Mouse (Mus musculus): ENCODE measurements around the gene Plekhm1. TPM values are rescaled to one million over a fixed set of nuclear protein-coding genes. Genes with fewer than 3 reads are reported as not detected.
"Not testable (repeated sequence)": the region's sequence is repeated elsewhere in the genome, so short reads cannot be mapped to it uniquely, and the experiment has no call there.

The Plekhm1 gene
- polyA plus RNA-seq (2015; fragmentation: Nextera tagmentation; extraction: Ambion mirVana) = 7.1 and 8.7 TPM in 2 replicates

DNA sequence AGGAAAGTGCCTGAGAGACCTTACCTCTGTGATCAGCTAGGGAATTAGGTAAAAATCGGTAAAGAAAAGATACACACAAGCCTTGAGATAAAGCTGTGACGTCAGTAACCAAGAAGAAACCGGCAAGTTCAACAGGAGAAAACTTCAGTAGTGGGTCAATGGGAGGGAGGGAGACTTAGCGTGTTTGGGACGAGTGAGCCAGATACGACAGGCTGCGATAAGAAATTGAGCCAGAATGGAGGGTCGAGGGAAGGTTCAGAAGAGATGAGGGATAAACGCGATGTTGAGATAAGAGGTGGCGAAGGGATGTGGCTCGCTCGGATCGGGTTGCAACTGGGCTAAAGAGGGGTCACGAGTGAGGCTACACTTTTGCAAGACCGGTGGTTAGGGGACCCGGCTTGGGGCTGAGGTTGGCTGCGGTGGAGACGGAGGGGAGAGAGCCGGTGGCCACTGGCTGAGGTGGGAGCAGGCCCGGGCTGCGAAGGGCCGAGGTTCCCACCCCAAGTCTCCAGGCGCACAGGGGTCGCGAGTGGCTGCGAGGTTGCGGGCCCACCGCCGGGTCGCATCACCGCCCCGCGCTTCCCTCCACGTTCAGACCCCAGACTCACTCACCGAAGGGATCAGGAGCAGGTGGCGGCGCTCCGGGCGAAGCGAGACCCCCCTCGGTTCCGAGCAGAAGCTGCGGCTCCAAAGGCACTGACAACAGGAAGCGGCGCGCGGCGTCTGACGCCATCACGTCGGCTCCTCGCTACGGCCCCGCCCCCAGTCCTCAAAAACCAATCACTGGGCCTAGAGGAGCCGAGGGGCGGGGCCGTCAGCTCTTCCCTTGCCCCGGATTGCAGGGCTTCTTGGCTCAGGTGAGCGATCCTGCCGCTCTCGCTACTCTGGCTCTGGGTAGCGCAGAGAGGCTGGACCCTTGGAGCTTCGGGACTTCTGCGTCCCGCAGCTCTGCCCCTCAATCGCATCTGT lies at the start of gene Plekhm1:
Gene Plekhm1 (minus strand): TSS at position 707 of the 969 bp plus-strand sequence.
- under 1% methylated on average over 66 of the region's 67 CpGs for WGBS
- peaks cover 15% of the 10 kb centered on the region for H3K4me1 ChIP-seq
- peak within 1 kb of the TSS; percentile 90 for H3K4me3 ChIP-seq
- H3K36me3 ChIP-seq = no peaks in the 10 kb centered on the region
- peak within 1 kb of the TSS; percentile 85 for H3K9ac ChIP-seq
- no peak within 1 kb of the TSS for H3K27ac ChIP-seq
- peak; percentile 97 for ATAC-seq (ENCODE audit: low FRiP score, low read depth)
- no peaks in the 10 kb centered on the region for H3K27me3 ChIP-seq
- H3K9me3 ChIP-seq = no peaks in the 10 kb centered on the region
- H3K4me2 ChIP-seq (replicated peaks) = peak within 1 kb of the TSS; percentile 93

DNA sequence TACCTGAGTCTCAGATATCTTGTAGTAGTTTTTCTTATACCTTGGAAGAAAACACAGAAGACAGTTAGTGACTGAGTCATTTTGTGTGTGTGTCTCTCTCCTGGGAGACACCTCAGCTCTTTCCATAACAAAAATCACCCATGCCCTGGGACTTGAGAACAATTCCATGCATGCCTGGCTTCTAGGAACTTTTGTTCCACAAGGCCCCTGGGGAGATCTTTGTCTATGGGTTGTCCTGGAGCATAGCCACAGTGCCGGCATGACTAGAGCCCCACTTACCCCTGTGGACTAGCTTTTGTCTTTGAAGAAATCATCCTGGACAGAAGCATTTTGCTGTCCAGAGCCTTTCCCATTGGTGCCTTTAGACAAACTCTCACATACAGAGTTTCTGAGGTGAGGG lies 38.6 kb upstream of the Plekhm1 start:
- not testable (repeated sequence) for ATAC-seq (ENCODE audit: low FRiP score, low read depth); H3K4me2 ChIP-seq (replicated peaks); H3K27me3 ChIP-seq

DNA sequence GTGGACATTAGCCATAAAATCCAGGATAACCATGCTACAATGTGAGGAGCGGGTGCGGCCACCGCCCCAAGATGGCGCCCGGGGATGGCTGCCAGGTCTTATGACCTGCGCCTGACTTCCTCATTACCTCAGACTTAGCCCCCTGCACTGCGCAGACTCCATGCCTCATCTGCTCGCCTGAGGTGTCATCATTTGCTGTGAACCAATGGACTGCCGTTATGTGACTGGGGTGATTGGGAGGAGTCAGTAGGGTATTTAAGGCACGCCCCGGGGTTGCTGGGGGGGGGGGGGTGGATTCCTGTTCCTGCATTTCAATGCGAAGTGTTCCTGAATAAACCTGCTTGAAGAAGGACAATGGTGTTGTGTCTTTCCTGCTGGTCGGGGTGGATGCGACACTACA lies 37.2 kb upstream of the Plekhm1 start:
- H3K4me3 ChIP-seq = not testable (repeated sequence)

More for the DNA sequence above, 38.6 kb upstream of the Plekhm1 start:
- 83% methylated on average over 1 of the region's 1 CpGs for WGBS
- H3K27ac ChIP-seq, H3K4me3 ChIP-seq, H3K9ac ChIP-seq, H3K4me1 ChIP-seq, H3K9me3 ChIP-seq, H3K36me3 ChIP-seq: not testable (repeated sequence)

DNA sequence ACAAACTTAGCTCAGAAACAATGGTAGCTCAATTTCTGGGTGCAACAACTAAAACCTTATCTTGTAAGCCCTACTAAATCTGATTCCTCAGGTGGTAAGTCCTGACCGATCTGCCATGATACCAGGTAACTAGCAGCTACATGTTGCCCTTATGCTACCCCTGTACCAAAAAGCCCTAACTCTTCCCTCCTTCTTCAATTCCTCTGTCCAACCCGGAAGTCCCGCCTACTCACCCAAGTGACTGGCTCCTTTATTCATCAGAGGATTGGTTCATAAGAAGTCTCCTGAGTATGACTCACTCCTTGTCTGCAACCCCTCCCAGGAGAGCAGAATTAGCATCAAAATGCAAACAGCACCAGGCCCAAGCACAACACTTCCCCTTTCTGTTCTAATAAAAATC lies 31.2 kb upstream of the Plekhm1 start:
- no peaks in the 10 kb centered on the region for H3K36me3 ChIP-seq
- ATAC-seq (ENCODE audit: low FRiP score, low read depth) = no peak
- no peaks in the 10 kb centered on the region for H3K27me3 ChIP-seq
- no peak overlapping the region for H3K4me3 ChIP-seq
- 89% methylated on average over 3 of the region's 3 CpGs for WGBS
- no peak overlapping the region for H3K27ac ChIP-seq
- no peaks in the 10 kb centered on the region for H3K4me1 ChIP-seq
- H3K9me3 ChIP-seq = no peaks in the 10 kb centered on the region
- H3K9ac ChIP-seq = no peak overlapping the region
- H3K4me2 ChIP-seq (replicated peaks) = no peak overlapping the region

More for the DNA sequence above, 37.2 kb upstream of the Plekhm1 start:
- WGBS = 91% methylated on average over 14 of the region's 14 CpGs
- H3K36me3 ChIP-seq; H3K9me3 ChIP-seq; H3K4me2 ChIP-seq (replicated peaks); H3K4me1 ChIP-seq; ATAC-seq (ENCODE audit: low FRiP score, low read depth); H3K27me3 ChIP-seq; H3K27ac ChIP-seq; H3K9ac ChIP-seq: not testable (repeated sequence)

DNA sequence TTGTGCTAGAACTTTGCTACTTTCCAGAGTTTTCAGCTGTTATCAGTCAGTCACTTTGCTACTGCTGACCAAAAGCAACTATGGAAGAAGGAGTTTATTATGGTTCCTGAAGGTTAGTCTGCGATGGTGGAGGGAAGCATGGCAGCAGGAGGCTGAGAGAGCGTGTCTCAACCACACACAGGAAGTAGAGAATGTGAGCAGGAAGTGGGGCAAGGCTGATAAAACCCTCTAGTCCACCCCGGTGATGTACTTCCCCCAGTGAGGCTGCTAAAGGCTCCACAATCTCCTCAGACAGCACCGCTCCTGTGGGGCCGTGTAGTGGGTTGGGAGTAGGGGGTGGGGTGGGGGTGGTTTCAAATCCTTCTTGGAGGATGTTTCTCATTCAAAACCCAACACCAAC lies 23.8 kb upstream of the Plekhm1 start:
- H3K9ac ChIP-seq = no peak overlapping the region
- no peak for ATAC-seq (ENCODE audit: low FRiP score, low read depth)
- H3K27ac ChIP-seq = no peak overlapping the region
- no peaks in the 10 kb centered on the region for H3K4me1 ChIP-seq
- no peaks in the 10 kb centered on the region for H3K36me3 ChIP-seq
- H3K4me2 ChIP-seq (replicated peaks) = no peak overlapping the region
- WGBS = 88% methylated on average over 5 of the region's 5 CpGs
- H3K4me3 ChIP-seq = no peak overlapping the region
- H3K9me3 ChIP-seq = no peaks in the 10 kb centered on the region
- H3K27me3 ChIP-seq = 0 out of 2 replicates have a peak, but pooled peaks cover 3% of the 10 kb centered on the region

DNA sequence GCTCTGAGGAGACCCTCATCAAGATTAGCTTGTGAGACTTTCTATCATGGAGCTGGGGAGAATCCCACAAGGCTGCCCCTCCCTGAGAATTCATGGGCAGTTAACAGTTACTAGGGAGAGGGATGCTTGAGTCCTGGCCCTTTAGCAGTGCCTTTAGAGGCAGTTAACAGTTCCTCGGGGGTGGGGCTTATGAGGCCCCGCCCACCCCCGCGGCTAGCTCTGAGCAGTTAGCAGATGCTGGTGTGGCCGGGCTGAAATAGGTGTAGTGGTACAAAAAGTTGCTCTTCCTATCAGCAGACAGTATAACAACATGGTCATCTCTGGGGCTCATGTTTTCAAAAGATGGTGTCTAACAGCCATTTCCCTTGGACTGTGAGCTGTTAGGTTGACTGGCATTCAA lies 12.5 kb upstream of the Plekhm1 start:
- H3K27me3 ChIP-seq = no peaks in the 10 kb centered on the region
- H3K27ac ChIP-seq = no peak overlapping the region
- no peak overlapping the region for H3K4me3 ChIP-seq
- no peaks in the 10 kb centered on the region for H3K9me3 ChIP-seq
- H3K4me2 ChIP-seq (replicated peaks) = no peak overlapping the region
- ATAC-seq (ENCODE audit: low FRiP score, low read depth) = no peak
- no peak overlapping the region for H3K9ac ChIP-seq
- no peaks in the 10 kb centered on the region for H3K36me3 ChIP-seq
- 6% methylated on average over 5 of the region's 5 CpGs for WGBS
- no peaks in the 10 kb centered on the region for H3K4me1 ChIP-seq

DNA sequence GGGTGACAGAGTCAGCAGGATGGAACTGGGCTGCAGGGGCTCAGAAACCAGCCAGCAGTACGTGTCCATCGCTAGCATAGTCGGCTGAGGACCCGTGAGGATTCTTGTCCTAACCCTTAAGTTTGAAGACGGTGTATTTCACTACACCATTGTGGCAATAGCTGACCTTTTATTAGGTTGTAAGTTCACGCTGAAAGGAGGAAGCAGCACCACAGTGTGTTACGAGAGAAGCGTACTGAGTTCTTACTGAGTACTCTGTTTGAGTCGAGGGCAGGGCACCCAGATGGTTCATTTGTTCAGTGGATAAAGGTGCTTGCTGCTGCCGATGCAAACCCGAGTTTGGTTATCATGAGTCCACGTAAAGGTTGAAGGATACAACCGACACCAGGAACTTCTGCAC lies 7.2 kb upstream of the Plekhm1 start:
- H3K36me3 ChIP-seq = no peaks in the 10 kb centered on the region
- no peaks in the 10 kb centered on the region for H3K4me1 ChIP-seq
- no peak overlapping the region for H3K4me2 ChIP-seq (replicated peaks)
- no peak overlapping the region for H3K27ac ChIP-seq
- H3K27me3 ChIP-seq = no peaks in the 10 kb centered on the region
- H3K9me3 ChIP-seq = no peaks in the 10 kb centered on the region
- ATAC-seq (ENCODE audit: low FRiP score, low read depth) = no peak
- H3K9ac ChIP-seq = no peak overlapping the region
- 76% methylated on average over 13 of the region's 13 CpGs for WGBS
- no peak overlapping the region for H3K4me3 ChIP-seq

DNA sequence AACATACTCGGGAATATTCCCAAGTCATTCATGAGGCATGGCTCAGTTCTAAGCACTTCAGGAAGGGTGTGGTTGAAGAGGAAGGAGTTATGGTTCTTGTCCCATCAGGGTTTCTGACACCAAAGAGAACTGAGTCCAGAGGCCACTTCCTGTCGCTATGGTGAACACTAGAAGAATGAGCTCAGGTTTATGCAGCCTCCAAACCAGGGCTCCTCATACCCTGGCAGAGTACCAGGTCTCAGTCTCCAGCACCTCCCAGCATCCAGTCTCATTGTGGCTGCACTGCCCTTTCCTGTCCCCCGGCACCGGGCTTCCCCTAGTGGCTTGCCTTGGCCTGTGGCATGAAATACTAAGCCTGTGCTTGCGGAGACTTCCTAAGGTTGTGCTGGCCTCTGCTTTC lies 6.7 kb upstream of the Plekhm1 start:
- ATAC-seq (ENCODE audit: low FRiP score, low read depth) = no peak
- no peak overlapping the region for H3K27ac ChIP-seq
- H3K36me3 ChIP-seq = no peaks in the 10 kb centered on the region
- no peaks in the 10 kb centered on the region for H3K9me3 ChIP-seq
- 76% methylated on average over 5 of the region's 5 CpGs for WGBS
- no peak overlapping the region for H3K4me2 ChIP-seq (replicated peaks)
- no peak overlapping the region for H3K4me3 ChIP-seq
- no peaks in the 10 kb centered on the region for H3K4me1 ChIP-seq
- no peak overlapping the region for H3K9ac ChIP-seq
- H3K27me3 ChIP-seq = no peaks in the 10 kb centered on the region

DNA sequence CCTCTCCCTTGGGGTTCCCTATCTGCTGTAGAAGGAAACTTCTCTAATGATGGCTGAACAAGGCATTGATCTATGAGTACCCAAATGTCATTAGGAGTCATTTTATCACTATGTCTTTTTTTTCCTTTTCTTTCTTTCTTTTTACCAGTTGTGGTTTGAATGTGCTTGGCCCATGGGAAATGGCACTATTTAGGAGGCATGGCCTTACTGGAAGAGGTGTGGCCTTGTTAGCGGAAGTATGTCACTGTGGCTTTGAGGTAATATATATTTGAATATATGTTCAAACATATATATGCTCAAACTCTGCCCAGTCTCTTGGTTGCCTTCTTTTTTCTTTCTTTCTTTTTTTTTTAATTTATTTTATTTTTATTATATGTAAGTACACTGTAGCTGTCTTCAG lies 1.0 kb upstream of the Plekhm1 start:
- Histone ChIP-seq H3K9me3 (no peaks in the 10 kb centered on the region), H3K4me1 (peaks cover 15% of the 10 kb centered on the region), H3K27me3 (no peaks in the 10 kb centered on the region), H3K4me3 (no peak overlapping the region), H3K4me2 (replicated peaks) (peak overlapping the region; percentile 93), H3K36me3 (no peaks in the 10 kb centered on the region), H3K9ac (no peak overlapping the region), H3K27ac (no peak overlapping the region)
- 84% methylated on average over 1 of the region's 1 CpGs for WGBS
- no peak for ATAC-seq (ENCODE audit: low FRiP score, low read depth)

DNA sequence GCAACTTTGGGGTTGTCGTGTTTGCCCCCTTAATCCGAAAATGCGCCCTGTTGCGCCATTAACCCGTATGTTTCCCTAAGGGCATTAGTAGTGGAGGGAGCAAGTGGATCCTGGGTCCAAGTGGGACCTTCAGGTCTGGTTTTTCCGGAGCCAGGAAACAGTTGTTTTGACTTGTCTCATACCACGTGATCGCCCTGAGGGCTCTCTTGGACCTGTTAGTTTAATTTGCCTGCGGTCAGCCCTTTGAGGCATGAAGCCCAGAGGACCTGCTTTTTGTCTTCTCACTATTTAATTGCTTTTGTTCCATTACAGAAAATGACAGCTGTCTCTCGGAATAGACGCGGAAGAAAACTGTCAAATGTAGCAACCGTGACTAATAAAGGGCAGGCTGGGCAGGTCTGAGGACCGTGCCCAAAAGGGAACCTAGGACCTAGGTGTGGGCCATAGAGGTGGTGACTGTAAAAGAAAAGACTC lies 500 bp upstream of the Plekhm1 start:
- WGBS = 2% methylated on average over 14 of the region's 14 CpGs
- peak; percentile 30 for ATAC-seq (ENCODE audit: low FRiP score, low read depth)

DNA sequence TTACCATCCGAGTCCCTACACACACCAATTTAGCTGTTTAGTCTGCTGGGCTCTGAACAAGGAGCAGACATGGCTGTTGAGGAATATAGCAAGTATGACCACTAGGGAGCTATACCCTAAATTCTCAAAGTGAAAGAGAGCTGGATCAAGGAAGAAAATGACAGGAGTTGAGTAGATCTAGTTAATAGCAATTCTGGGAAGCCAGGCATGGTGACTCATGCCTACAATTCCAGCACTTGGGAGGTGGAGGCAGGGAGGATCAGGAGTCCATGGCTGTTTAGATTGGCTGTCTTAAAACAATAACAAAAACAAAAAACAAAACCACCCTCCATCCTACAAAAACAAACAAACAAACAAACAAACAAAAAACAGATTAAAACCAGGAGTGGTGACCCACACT lies 1.2 kb downstream of the Plekhm1 start:
- Histone ChIP-seq H3K9ac (no peak overlapping the region), H3K4me3 (peak overlapping the region; percentile 90; the same call in 1 of the 2 replicates)
- ATAC-seq (ENCODE audit: low FRiP score, low read depth) = no peak

More for the DNA sequence above, 500 bp upstream of the Plekhm1 start:
- peak overlapping the region; percentile 90 for H3K4me3 ChIP-seq
- H3K27ac ChIP-seq = no peak overlapping the region
- peak overlapping the region; percentile 85 for H3K9ac ChIP-seq
- peak overlapping the region; percentile 93 for H3K4me2 ChIP-seq (replicated peaks)
- H3K36me3 ChIP-seq = no peaks in the 10 kb centered on the region
- no peaks in the 10 kb centered on the region for H3K27me3 ChIP-seq
- no peaks in the 10 kb centered on the region for H3K9me3 ChIP-seq
- peaks cover 15% of the 10 kb centered on the region for H3K4me1 ChIP-seq

DNA sequence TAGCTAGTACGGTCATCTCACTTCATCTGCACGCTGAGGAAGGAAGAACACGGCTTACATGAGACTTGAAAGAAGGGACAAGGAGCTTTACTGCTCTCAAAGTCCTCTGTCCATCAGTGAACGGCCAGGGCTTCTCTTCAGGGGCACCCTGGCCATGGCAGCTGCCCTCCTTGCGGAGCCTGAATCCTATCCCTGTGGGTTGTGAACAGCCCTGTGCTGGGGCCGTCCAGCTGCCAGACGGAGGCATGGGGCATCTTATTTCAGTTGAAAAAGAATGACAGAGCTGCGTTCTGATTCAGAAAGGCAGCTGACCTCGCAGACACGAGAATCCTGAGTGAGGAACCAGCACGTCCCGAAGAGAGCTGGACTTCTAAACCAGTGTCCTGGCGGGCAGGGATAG lies 3.6 kb downstream of the Plekhm1 start:
- H3K27me3 ChIP-seq = no peaks in the 10 kb centered on the region
- H3K9me3 ChIP-seq = no peaks in the 10 kb centered on the region
- H3K27ac ChIP-seq = no peak overlapping the region
- peaks cover 15% of the 10 kb centered on the region for H3K4me1 ChIP-seq
- peaks cover 9% of the 10 kb centered on the region for H3K36me3 ChIP-seq
- H3K4me2 ChIP-seq (replicated peaks) = no peak overlapping the region
- H3K9ac ChIP-seq = no peak overlapping the region
- no peak overlapping the region for H3K4me3 ChIP-seq
- ATAC-seq (ENCODE audit: low FRiP score, low read depth) = no peak
- WGBS = 92% methylated on average over 13 of the region's 13 CpGs

More for the DNA sequence above, 1.2 kb downstream of the Plekhm1 start:
- WGBS = 70% methylated on average over 1 of the region's 1 CpGs
- no peak overlapping the region for H3K27ac ChIP-seq
- H3K36me3 ChIP-seq = 0 out of 2 replicates have a peak, but pooled peaks cover 4% of the 10 kb centered on the region
- no peaks in the 10 kb centered on the region for H3K9me3 ChIP-seq
- peaks cover 15% of the 10 kb centered on the region for H3K4me1 ChIP-seq
- H3K27me3 ChIP-seq = no peaks in the 10 kb centered on the region
- peak overlapping the region; percentile 93 for H3K4me2 ChIP-seq (replicated peaks)

Measured in limb, embryonic 13.5 days (tissue).